Mouse (Mus musculus) ovary, adult 2 months (tissue): ENCODE measurements around the gene Hspb2. TPM values are rescaled to one million over a fixed set of nuclear protein-coding genes. Genes with fewer than 3 reads are reported as not detected.

Experiments
- polyA plus RNA-seq: library from polyadenylated mRNA; depleted of rRNA; stranded (reverse); fragments of >200 nt; gene quantifications from 2 replicates; pipeline ENCODE4 v1.2.3, GENCODE M21; 2012; rRNA removed

The Hspb2 gene
- polyA plus RNA-seq: 32.9 and 41.2 TPM in 2 replicates

DNA sequence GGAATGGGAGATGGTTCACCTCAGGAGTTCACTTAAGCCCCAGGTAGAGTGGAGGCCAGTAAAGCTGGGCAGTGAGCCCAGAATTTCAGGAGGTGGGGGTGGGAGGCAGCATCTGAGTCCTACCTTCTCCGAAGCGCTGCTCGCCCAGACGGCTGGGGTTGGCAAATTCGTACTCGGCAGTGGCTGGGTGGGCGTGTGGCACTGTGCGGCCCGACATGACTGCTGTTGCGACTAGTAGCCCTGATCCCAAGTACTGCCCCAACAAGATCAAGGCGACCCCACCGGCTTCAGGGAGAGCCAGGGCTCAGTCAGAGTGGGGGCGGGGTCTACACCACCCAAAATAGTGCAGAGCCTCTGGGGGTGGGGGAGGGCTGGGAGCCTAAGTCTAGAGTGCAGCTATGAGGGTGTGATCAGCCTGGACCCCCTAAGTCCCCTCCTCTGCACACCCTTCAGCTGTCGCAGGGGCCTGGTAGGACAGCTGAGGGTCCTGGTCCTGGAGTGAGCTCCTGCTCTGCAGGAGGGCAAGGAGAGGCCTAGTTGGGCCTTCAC, at the start of gene Hspb2:
TSS of gene Hspb2 (minus strand) at position 301 of the 549 bp plus-strand sequence.

DNA sequence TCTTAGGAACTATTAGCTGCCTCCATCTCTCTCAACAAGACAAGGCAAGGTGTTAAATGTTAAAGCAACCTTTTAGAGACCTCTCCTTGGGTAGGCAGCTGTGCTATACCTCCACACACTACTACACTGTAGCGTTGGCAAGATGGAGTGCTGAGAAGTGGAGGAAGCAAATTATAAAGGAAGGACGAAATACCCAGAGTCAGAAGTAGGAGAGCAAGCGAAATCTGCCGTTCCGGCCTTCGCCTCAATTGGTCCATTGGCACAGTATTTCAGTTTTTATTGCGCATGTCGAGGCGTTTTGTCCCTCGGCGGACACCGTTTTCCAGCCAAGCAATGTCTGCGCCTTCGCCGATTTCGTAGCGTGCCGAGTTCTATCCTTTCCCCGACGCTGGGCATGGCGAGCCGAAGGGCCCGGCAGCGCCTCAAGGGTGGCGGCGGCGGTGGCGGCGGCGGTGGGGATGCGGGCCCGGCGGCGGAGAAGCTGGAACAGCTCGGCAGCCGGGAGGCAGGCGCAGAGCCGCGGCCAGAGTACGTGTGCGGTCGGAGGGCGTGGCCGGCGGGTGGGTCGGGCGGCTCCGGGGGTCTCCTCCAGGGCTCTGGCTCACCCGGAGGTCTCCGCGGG, 22.9 kb upstream of the Hspb2 start, which contains the start of the genes Alg9 and 1110032A03Rik:
TSS of gene Alg9 (plus strand) at position 29 of the 622 bp plus-strand sequence.
TSS of gene 1110032A03Rik (minus strand) at position 530 of the 622 bp plus-strand sequence.

GRCm38 (mm10) chr9:50768107-50769002, 16.2 kb upstream of the Hspb2 start, which contains the start of gene Fdxacb1:
Gene Fdxacb1, plus strand, starts transcription at chr9:50768236.

DNA sequence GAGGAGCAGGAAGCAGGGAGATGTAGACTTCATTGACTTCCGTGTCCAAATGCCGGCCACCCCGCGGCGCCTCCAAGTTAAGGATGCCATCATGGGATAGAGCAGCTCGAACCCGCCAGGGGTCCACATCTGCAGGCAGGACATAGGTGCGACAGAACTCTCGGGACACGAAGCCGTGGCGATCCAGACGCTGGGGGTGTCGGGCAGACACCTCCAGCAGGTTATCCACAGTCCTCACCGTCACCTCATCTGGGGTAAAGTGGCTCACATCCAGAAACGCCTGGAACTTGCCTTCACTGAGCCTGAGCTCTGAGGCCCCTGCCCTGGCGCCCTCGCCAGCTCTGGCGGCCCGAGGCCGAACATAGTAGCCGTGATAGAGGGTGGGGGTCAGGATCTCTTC, 831 bp downstream of the Hspb2 start, which contains the start of gene Cryab:
TSS of gene Cryab (plus strand) at position 3 of the 400 bp plus-strand sequence.

GRCm38 (mm10) chr9:50746214-50746677, 5.9 kb downstream of the Hspb2 start, which contains the start of gene 2310030G06Rik:
Gene 2310030G06Rik, minus strand, starts transcription at chr9:50746536.

DNA sequence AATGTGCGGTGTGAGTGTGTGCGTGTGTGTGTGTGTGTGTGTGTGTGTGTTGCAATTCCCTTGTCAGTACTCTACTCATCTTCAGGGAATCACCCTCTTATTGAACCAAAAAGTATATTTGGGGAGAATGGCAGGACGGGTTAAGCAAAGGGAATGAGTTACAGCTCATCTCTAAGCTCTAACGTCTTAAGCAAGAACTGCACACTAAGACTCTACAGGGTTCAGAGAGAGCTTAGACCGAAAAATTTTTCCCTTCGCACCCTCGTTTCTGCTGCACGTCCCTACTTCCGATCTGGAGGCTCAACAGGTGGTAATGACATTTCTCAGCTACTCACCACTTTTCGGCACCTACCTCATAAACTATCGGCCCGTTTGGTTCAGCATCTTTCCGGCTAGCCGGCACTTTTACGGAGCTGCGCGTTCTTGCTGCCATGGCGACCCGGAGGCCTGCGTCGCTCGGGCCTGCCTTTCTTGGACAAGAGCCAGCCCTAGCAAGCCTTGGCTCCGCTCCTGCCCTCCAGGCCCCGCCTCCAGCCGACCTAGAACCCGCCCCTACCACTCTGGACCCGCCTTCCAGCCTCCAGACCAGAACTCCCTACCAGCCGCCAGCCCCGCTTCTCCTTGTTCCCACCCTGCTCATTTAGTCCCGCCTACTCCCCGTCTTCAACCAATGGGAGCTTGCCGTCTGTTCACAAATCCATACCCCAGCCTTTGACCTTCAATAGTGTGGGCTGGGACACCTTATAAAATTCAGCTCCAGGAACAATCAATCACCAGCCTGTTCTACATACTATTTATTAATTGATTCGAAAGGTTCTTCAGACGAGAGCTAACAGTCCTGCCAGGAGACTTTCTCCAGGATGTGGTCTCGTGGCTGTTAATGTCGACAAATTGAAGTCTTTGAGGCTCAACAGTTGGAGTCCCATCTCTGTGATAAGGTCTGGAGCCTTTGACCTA, 13.0 kb downstream of the Hspb2 start, which contains the start of gene Dixdc1:
TSS of gene Dixdc1 (minus strand) at position 604 of the 957 bp plus-strand sequence.

Other genes with a start within 250 kb of the Hspb2 start
- 42.0 and 50.7 TPM in 2 replicates for gene Pts, start 223.6 kb downstream of the Hspb2 start, polyA plus RNA-seq
- 3.3 and 5.7 TPM in 2 replicates for gene Il18, start 197.5 kb downstream of the Hspb2 start, polyA plus RNA-seq
- 0.60 and 0.83 TPM in 2 replicates for gene Bco2, start 197.2 kb downstream of the Hspb2 start, polyA plus RNA-seq
- not detected in 2 replicates for gene Tex12, start 191.0 kb downstream of the Hspb2 start, polyA plus RNA-seq
- 151 and 180 TPM in 2 replicates for gene Sdhd, start 148.5 kb downstream of the Hspb2 start, polyA plus RNA-seq
- gene Timm8b, start 148.4 kb downstream of the Hspb2 start, polyA plus RNA-seq: 96.7 and 132 TPM in 2 replicates
- gene Pih1d2, start 135.0 kb downstream of the Hspb2 start, polyA plus RNA-seq: 2.1 and 4.0 TPM in 2 replicates
- 4.7 and 6.4 TPM in 2 replicates for gene Nkapd1, start 134.9 kb downstream of the Hspb2 start, polyA plus RNA-seq
- gene Dlat, start 92.6 kb downstream of the Hspb2 start, polyA plus RNA-seq: 16.3 and 27.9 TPM in 2 replicates
- 6.7 and 7.7 TPM in 2 replicates for gene Dixdc1, start 12.8 kb downstream of the Hspb2 start, polyA plus RNA-seq
- 6.0 and 6.2 TPM in 2 replicates for gene 2310030G06Rik, start 5.8 kb downstream of the Hspb2 start, polyA plus RNA-seq
- 67.2 and 114 TPM in 2 replicates for gene Cryab, start 1.0 kb downstream of the Hspb2 start, polyA plus RNA-seq
- gene Fdxacb1, start 15.9 kb upstream of the Hspb2 start, polyA plus RNA-seq: 3.2 and 3.9 TPM in 2 replicates
- gene Alg9, start 22.7 kb upstream of the Hspb2 start, polyA plus RNA-seq: 27.7 and 30.8 TPM in 2 replicates
- gene 1110032A03Rik, start 23.2 kb upstream of the Hspb2 start, polyA plus RNA-seq: 27.7 and 46.9 TPM in 2 replicates
- 9.0 and 10.2 TPM in 2 replicates for gene Ppp2r1b, start 92.9 kb upstream of the Hspb2 start, polyA plus RNA-seq